Mouse (Mus musculus) MEL (cell line): ENCODE data around the gene C77080. TPM values are rescaled to one million over a fixed set of nuclear protein-coding genes. Genes with fewer than 3 reads are reported as not detected.

Experiments used
- DNase-seq: peaks from one replicate; pipeline ENCODE4 v3.0.0; 2011; ENCODE audit warnings: low read depth, low spot score
- H3K27ac ChIP-seq: 2 replicates; pipeline ENCODE4 v1.5.1; 2012; ENCODE audit warnings: low read depth, mild to moderate bottlenecking, control low read depth, low read length, moderate library complexity; ENCODE audit not compliant: control insufficient read depth
- H3K27me3 ChIP-seq, 2 experiments: fragments of 150-350 bp in 1 of 2; sonication (generic) in 1 of 2; 2 replicates each; pipeline ENCODE4 v1.6.1; 2012; ENCODE audit warnings: low read length in 2 of 2, mild to moderate bottlenecking in 2 of 2, improper control_type of control experiment in 1 of 2, moderate library complexity in 1 of 2; ENCODE audit not compliant: insufficient read depth in 2 of 2, control insufficient read depth in 1 of 2
- H3K36me3 ChIP-seq, 2 experiments: 2 replicates each; pipeline ENCODE4 v1.6.1; 2012 to 2014; ENCODE audit warnings: low read length in 2 of 2, improper control_type of control experiment in 1 of 2, inconsistent platforms in 1 of 2, mild to moderate bottlenecking in 1 of 2; ENCODE audit not compliant: insufficient read depth in 2 of 2, control insufficient read depth in 1 of 2
- H3K4me1 ChIP-seq, 2 experiments: fragments of 150-350 bp in 1 of 2; sonication (generic) in 1 of 2; 2 replicates each; pipeline ENCODE4 v1.6.1; 2012; ENCODE audit warnings: low read length in 2 of 2, improper control_type of control experiment in 1 of 2, mild to moderate bottlenecking in 1 of 2; ENCODE audit not compliant: insufficient read depth in 2 of 2, control insufficient read depth in 1 of 2
- H3K4me3 ChIP-seq, 2 experiments: fragments of 150-350 bp in 1 of 2; sonication (generic) in 1 of 2; 2 replicates each; pipeline ENCODE4 v1.5.1; 2012; ENCODE audit warnings: low read depth in 2 of 2, low read length in 2 of 2, mild to moderate bottlenecking in 2 of 2, moderate library complexity in 2 of 2, control low read depth in 1 of 2, improper control_type of control experiment in 1 of 2; ENCODE audit not compliant: control insufficient read depth in 1 of 2, insufficient read depth in 1 of 2
- H3K79me2 ChIP-seq: 2 replicates; pipeline ENCODE4 v1.6.1; 2012; ENCODE audit warnings: mild to moderate bottlenecking, low read length, moderate library complexity; ENCODE audit not compliant: control insufficient read depth, poor library complexity, insufficient read depth
- H3K9ac ChIP-seq: 2 replicates; pipeline ENCODE4 v1.6.1; 2012; ENCODE audit warnings: low read depth, mild to moderate bottlenecking, control low read depth, low read length, moderate library complexity; ENCODE audit not compliant: control insufficient read depth, poor library complexity, severe bottlenecking
- H3K9me3 ChIP-seq: fragments of 150-350 bp; sonication (generic); replicated peaks from 2 replicates; pipeline ENCODE4 v1.6.1; 2012; ENCODE audit warnings: mild to moderate bottlenecking, low read length, improper control_type of control experiment, moderate library complexity; ENCODE audit not compliant: insufficient read depth
- CHD2 ChIP-seq: IDR thresholded peaks from 2 replicates; pipeline ENCODE4 v1.6.1; 2011; ENCODE audit warnings: low read length, improper control_type of control experiment
- CTCF ChIP-seq, 3 experiments: IDR thresholded peaks in 2 of 3; conservative IDR thresholded peaks in 1 of 3; 2 replicates each; pipeline ENCODE4 v1.5.1; 2011 to 2012; ENCODE audit warnings: low read length in 3 of 3, low read depth in 2 of 3, mild to moderate bottlenecking in 2 of 3, improper control_type of control experiment in 1 of 3, inconsistent platforms in 1 of 3, mixed read lengths in 1 of 3, moderate library complexity in 1 of 3; ENCODE audit not compliant: control insufficient read depth in 1 of 3, insufficient read depth in 1 of 3, poor library complexity in 1 of 3, severe bottlenecking in 1 of 3
- ETS1 ChIP-seq: IDR thresholded peaks from 2 replicates; pipeline ENCODE4 v1.6.1; 2012; ENCODE audit warnings: low read depth, mild to moderate bottlenecking, inconsistent platforms, low read length, improper control_type of control experiment, moderate library complexity
- GABPA ChIP-seq: IDR thresholded peaks from 2 replicates; pipeline ENCODE4 v1.6.1; 2012; ENCODE audit warnings: low read depth, mild to moderate bottlenecking, inconsistent platforms, low read length, improper control_type of control experiment, moderate library complexity
- GATA1 ChIP-seq: IDR thresholded peaks from 2 replicates; pipeline ENCODE4 v1.6.1; 2011; ENCODE audit warnings: low read depth, low read length, improper control_type of control experiment
- MAFK ChIP-seq: IDR thresholded peaks from 2 replicates; pipeline ENCODE4 v1.6.1; 2011; ENCODE audit warnings: low read depth, mild to moderate bottlenecking, low read length, improper control_type of control experiment, borderline replicate concordance
- MAZ ChIP-seq: IDR thresholded peaks from 2 replicates; pipeline ENCODE4 v1.6.1; 2012; ENCODE audit warnings: low read depth, mild to moderate bottlenecking, inconsistent platforms, low read length, improper control_type of control experiment
- MEF2A ChIP-seq: IDR thresholded peaks from 2 replicates; pipeline ENCODE4 v1.6.1; 2014; ENCODE audit warnings: low read depth, mild to moderate bottlenecking, inconsistent platforms, low read length, improper control_type of control experiment; ENCODE audit not compliant: poor library complexity, insufficient replicate concordance, severe bottlenecking; ENCODE audit errors: extremely low read depth
- MXI1 ChIP-seq: IDR thresholded peaks from 2 replicates; pipeline ENCODE4 v1.6.1; 2011; ENCODE audit warnings: mild to moderate bottlenecking, low read depth, low read length, improper control_type of control experiment
- MYB ChIP-seq: IDR thresholded peaks from 2 replicates; pipeline ENCODE4 v1.6.1; 2011; ENCODE audit warnings: mild to moderate bottlenecking, low read depth, low read length, improper control_type of control experiment
- MYC ChIP-seq: IDR thresholded peaks from 2 replicates; pipeline ENCODE4 v1.6.1; 2011; ENCODE audit warnings: low read depth, mild to moderate bottlenecking, low read length, improper control_type of control experiment, moderate library complexity
- POLR2A ChIP-seq, 2 experiments: IDR thresholded peaks; 2 replicates each; pipeline ENCODE4 v1.6.1; 2011 to 2012; ENCODE audit warnings: low read length in 2 of 2, mild to moderate bottlenecking in 2 of 2, control low read depth in 1 of 2, improper control_type of control experiment in 1 of 2, low read depth in 1 of 2, moderate library complexity in 1 of 2; ENCODE audit not compliant: control insufficient read depth in 1 of 2, insufficient read depth in 1 of 2, poor library complexity in 1 of 2
- POLR2AphosphoS5 ChIP-seq: IDR thresholded peaks from 2 replicates; pipeline ENCODE4 v1.6.1; 2012; ENCODE audit warnings: low read depth, borderline replicate concordance, mild to moderate bottlenecking, inconsistent platforms, low read length, moderate library complexity, mixed read lengths
- RCOR1 ChIP-seq: IDR thresholded peaks from 2 replicates; pipeline ENCODE4 v1.6.1; 2012; ENCODE audit warnings: low read depth, mild to moderate bottlenecking, inconsistent platforms, low read length, improper control_type of control experiment
- SIN3A ChIP-seq: IDR thresholded peaks from 2 replicates; pipeline ENCODE4 v1.6.1; 2012; ENCODE audit warnings: low read length, improper control_type of control experiment, inconsistent platforms
- SMC3 ChIP-seq: IDR thresholded peaks from 2 replicates; pipeline ENCODE4 v1.6.1; 2011; ENCODE audit warnings: low read depth, low read length, improper control_type of control experiment
- TAL1 ChIP-seq: IDR thresholded peaks from 2 replicates; pipeline ENCODE4 v1.6.1; 2012; ENCODE audit warnings: mild to moderate bottlenecking, inconsistent platforms, low read length, moderate library complexity, mixed read lengths
- USF2 ChIP-seq, 2 experiments: IDR thresholded peaks; 2 replicates each; pipeline ENCODE4 v1.6.1; 2011 to 2012; ENCODE audit warnings: improper control_type of control experiment in 2 of 2, low read length in 2 of 2, borderline replicate concordance in 1 of 2, inconsistent platforms in 1 of 2, low read depth in 1 of 2, mild to moderate bottlenecking in 1 of 2; ENCODE audit not compliant: insufficient read depth in 1 of 2
- ZC3H11A ChIP-seq: IDR thresholded peaks from 2 replicates; pipeline ENCODE4 v1.6.1; 2012; ENCODE audit warnings: low read depth, mild to moderate bottlenecking, inconsistent platforms, low read length, improper control_type of control experiment
- ZKSCAN1 ChIP-seq: IDR thresholded peaks from 2 replicates; pipeline ENCODE4 v1.6.1; 2012; ENCODE audit warnings: low read depth, mild to moderate bottlenecking, inconsistent platforms, low read length, improper control_type of control experiment, moderate library complexity
- ZNF384 ChIP-seq: IDR thresholded peaks from 2 replicates; pipeline ENCODE4 v1.6.1; 2012; ENCODE audit warnings: low read depth, mild to moderate bottlenecking, inconsistent platforms, low read length, improper control_type of control experiment
- polyA plus RNA-seq, 2 experiments: library from polyadenylated mRNA; stranded (reverse) in 1 of 2; unstranded in 1 of 2; fragments of >175 nt in 1 of 2; fragments of >200 nt in 1 of 2; gene quantifications; 2 replicates each; pipeline versions ENCODE4 v1.2.1 to v1.2.4; 2012; ENCODE audit warnings: low replicate concordance in 2 of 2, low read depth in 1 of 2; ENCODE audit not compliant: insufficient read length in 2 of 2, insufficient read depth in 1 of 2, missing spikeins in 1 of 2
- total RNA-seq: library from RNA; depleted of rRNA; stranded (reverse); fragments of 300-350 nt; gene quantifications from 2 replicates; pipeline ENCODE4 v1.2.3, GENCODE M21; 2012

Gene C77080
- total and polyA plus RNA-seq, 3 experiments = 0.92 to 6.9 TPM; not detected in 1

GRCm38 (mm10) chr4:129289671-129290070, 28.5 kb upstream of the C77080 start:
- DNase-seq = no peak
- Histone ChIP-seq H3K79me2 (no peaks in the 10 kb centered on the region; the same call in 1 of the 2 replicates), H3K4me3 (no peak overlapping the region), H3K27ac (no peak overlapping the region), H3K9ac (no peak overlapping the region), H3K27me3 (peaks cover 6 to 10% of the 10 kb centered on the region in 2 experiments), H3K9me3 (no peaks in the 10 kb centered on the region), H3K4me1 (0 out of 4 replicates have a peak, but pooled peaks cover 0 to 7% of the 10 kb centered on the region in 2 experiments), H3K36me3 (peaks cover 0 to 2% of the 10 kb centered on the region in 2 experiments; a peak in 1 of 4 replicates)
- TF ChIP-seq POLR2A (IDR thresholded peaks at IDR 0.05; ENCODE audit: control insufficient read depth in 1 of 2, insufficient read depth in 1 of 2, low read depth in 1 of 2, low read length in 2 of 2, poor library complexity in 1 of 2) (no peak), MAZ (no peak), ZKSCAN1 (no peak), TAL1 (no peak), CHD2 (no peak), ZNF384 (no peak), MYC (no peak), SIN3A (no peak), MAFK (no peak), USF2 (IDR thresholded peaks at IDR 0.05; ENCODE audit: borderline replicate concordance in 1 of 2, insufficient read depth in 1 of 2, low read depth in 1 of 2, low read length in 2 of 2) (no peak), MXI1 (no peak), GABPA (no peak), MYB (no peak), MEF2A (no peak), ETS1 (no peak), ZC3H11A (no peak), POLR2AphosphoS5 (no peak), CTCF (IDR thresholded peaks at IDR 0.05 in 2 of 3, conservative IDR thresholded peaks at IDR 0.05 in 1 of 3; ENCODE audit: control insufficient read depth in 1 of 3, insufficient read depth in 1 of 3, low read depth in 2 of 3, low read length in 3 of 3, poor library complexity in 1 of 3, severe bottlenecking in 1 of 3) (no peak), SMC3 (no peak)

GRCm38 (mm10) chr4:129288067-129288466, 26.9 kb upstream of the C77080 start:
- no peak for DNase-seq
- peaks cover 6 to 10% of the 10 kb centered on the region in 2 experiments for H3K27me3 ChIP-seq
- H3K79me2 ChIP-seq = no peaks in the 10 kb centered on the region; the same call in 1 of the 2 replicates
- H3K27ac ChIP-seq = no peak overlapping the region
- peaks cover 0 to 2% of the 10 kb centered on the region in 2 experiments; a peak in 1 of 4 replicates for H3K36me3 ChIP-seq
- no peak for TF ChIP-seq RCOR1
- TF ChIP-seq ZNF384 = 0 out of 2 replicates have a peak, but pooled peaks have one; percentile 5
- TF ChIP-seq GATA1 = no peak
- 0 out of 4 replicates have a peak, but pooled peaks cover 0 to 7% of the 10 kb centered on the region in 2 experiments for H3K4me1 ChIP-seq
- peak overlapping the region; percentile 62; the same call in 1 of the 2 replicates for H3K9ac ChIP-seq
- no peaks in the 10 kb centered on the region for H3K9me3 ChIP-seq
- no peak overlapping the region for H3K4me3 ChIP-seq
